Mouse (Mus musculus) T-helper 17 cell (primary cell): Measurements from ENCODE around the gene Chn2.

Source experiments
- in situ Hi-C, 2 experiments: fragments of 300-600 bp; cut with MboI, MseI; formaldehyde crosslinking; loops; 1 replicate in 1 of 2; 2 replicates in 1 of 2; pipeline ENCODE4 v1.15.1; 2025; ENCODE audit warnings: high pct_unique_total_duplicates in 2 of 2

Chn2 gene

DNA sequence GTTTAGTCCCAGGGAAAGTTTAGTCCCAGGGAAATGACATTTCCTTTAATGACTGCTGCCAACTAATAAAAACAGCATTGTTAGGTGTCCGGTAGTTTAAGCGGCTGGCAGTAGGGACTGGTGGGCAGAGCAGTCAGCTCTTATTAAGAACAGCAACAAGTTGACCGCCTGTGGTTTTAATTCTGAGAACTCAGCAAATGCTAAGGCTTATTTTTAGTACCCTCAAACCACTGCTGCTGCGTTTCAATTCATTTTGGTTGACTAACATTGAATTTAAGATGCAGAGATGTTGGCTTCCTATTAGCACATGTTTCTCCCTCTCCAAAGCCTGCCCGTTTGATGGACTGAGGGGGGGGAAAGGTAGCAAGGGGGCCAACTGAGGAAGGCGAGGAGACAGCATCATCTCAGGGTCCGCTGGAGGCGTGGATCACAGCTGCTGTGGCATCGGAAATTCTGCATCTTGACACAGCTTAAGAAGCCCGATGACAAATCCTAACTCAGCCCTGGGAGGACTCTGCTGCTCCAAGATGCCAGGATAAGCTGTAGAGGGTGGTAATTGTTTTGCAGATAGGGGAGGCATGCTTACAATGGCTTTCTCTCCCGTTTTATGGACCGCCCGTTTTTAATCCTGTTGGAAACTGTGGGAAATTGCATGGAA is 2.2 kb downstream of the Chn2 start:
- in situ Hi-C loops = no loop called here

GRCm38 (mm10) chr6:54042142-54042541 is 2.8 kb downstream of the Chn2 start:
- in situ Hi-C loops = no loop called here

GRCm38 (mm10) chr6:54043536-54043935 is 4.2 kb downstream of the Chn2 start:
- in situ Hi-C loops = no loop called here

GRCm38 (mm10) chr6:54045748-54046721 is 6.7 kb downstream of the Chn2 start:
- in situ Hi-C loops = no loop called here

GRCm38 (mm10) chr6:54046884-54047747 is 7.8 kb downstream of the Chn2 start:
- in situ Hi-C loops = no loop called here

GRCm38 (mm10) chr6:54048768-54049167 is 9.4 kb downstream of the Chn2 start:
- in situ Hi-C loops = no loop called here

- in situ Hi-C loops = no loop called here
These were observed 11.8 kb downstream of the Chn2 start for GRCm38 (mm10) chr6:54051173-54051572.

- in situ Hi-C loops = no loop called here
These were observed 12.8 kb downstream of the Chn2 start for GRCm38 (mm10) chr6:54052124-54052523.

DNA sequence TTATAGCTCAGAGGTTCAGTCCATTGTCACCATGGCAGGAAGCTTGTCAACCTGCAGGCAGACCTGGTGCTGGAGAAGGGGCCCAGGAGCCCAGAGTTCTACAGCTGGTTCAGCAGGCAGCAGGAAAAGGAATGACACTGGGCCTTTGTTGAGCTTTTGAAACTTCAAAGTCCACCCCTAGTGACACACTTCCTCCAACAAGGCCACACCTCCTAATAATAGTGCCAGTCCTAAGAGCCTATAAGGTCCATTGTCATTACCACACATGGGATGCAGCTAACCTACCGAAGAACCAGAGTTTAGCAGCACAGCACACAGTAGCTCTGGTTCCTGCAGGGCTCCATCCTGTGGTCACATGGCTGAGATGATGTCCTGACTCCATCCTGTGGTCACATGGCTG is 13.3 kb downstream of the Chn2 start:
- in situ Hi-C loops = no loop called here

DNA sequence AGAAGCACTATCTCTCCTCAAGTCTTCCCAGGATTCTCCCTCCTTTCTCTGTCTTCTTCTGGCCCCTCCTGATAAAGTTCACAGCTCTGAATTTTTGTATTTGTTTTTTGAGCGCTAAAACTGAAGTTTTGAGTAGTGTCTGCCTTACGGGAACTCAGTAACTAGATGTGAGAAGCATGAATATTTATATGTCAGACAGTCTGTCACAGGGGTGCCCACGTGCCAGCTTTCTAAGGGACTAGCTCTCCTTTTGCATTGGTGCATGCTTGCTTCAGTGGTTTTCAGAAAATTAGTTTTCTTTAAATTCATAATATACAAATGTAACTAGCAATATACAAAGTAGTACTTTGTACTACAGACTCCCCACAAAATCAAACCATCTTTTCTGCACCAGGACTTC is 14.0 kb downstream of the Chn2 start:
- in situ Hi-C loops = no loop called here

- in situ Hi-C loops = no loop called here
These were observed 16.0 kb downstream of the Chn2 start for GRCm38 (mm10) chr6:54055387-54055786.

DNA sequence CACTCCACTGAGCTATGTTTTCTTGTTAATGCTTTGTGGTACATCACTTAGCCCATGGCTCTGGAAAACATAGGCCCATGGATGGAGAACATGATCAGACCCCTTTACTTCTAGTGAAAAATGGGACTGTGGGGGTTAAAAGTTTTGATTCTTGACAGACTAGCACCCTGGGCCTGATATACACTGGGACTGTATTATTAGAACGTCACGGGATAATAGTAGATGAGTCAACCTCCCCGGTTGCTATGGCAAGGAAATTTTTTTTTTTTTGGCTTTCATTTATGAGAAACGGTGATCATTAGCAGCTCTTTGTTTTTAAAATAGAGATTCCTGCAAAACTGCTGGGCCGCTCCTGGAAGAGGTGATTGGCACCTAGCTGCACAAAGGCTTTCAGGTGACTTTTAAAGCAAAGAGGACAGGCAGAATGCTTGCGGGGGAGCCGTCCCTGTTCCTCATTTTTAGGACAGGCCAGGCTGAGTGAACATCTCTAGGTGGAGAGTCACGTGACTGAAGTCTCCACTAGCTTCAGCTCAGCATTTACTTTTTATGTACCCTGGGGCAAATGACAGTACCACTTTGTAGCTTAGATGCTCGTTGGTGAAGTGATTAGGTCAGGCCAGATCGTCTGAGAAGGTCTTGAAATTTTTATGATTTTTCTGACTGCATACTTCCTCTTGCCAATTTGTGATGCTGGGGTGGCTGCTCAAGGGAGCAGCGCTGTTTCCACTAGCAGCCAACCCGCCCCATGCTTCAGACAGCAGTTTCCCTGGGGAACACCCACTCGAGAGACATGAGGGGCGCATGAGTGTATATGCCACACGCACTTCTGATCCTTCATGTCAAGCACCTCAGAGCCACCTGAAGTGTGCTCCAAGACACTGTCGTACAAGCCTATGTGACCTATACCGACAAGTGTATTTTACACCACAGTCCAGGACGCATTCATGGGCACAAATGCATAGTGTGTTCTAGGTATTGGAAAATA is 17.5 kb downstream of the Chn2 start:
- in situ Hi-C loops = no loop called here

- in situ Hi-C loops = no loop called here
These were observed 18.3 kb downstream of the Chn2 start for GRCm38 (mm10) chr6:54057661-54058060.

- in situ Hi-C loops = no loop called here
These were observed 19.5 kb downstream of the Chn2 start for GRCm38 (mm10) chr6:54058837-54059236.

DNA sequence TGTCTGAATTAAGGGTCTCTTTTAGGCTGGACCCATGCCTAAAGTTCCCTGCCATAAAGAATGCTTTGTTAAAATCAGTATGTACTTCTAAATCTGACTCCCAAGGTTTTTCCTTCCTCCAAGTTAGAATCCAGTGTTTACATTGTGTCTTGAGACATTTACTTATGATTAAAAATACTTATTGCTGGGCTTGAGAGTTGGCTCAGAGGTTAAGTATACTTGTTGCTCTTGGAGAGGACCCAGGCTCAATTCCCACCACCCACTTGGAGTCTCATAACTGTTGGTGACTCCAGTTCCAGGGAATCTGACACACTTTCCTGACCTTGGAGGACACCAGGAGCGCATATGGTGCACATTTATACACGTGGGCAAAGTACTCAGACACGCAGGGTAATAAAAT is 20.9 kb downstream of the Chn2 start:
- in situ Hi-C loops = no loop called here

- in situ Hi-C loops = no loop called here
These were observed 22.0 kb downstream of the Chn2 start for GRCm38 (mm10) chr6:54061375-54061774.

DNA sequence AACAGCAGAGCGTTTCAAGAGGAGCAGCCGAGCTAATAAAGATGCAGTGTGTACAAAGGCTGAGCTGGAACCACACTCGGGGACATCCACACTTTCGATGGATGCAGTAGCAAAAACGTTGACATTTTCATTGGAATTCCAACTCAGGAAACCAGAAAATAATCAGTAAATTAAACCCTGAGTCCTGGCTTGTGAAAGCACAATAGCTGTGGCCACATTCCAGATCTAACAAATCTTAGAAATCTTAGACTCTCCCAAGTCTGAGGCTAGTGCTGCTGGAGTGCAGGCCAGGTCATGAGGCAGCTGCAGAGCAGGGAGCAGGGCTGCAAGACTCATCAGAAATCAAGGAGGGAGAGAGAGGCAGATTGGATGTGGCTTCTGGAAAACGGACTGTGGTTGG is 24.5 kb downstream of the Chn2 start:
- in situ Hi-C loops = no loop called here

GRCm38 (mm10) chr6:54067380-54067779 is 28.0 kb downstream of the Chn2 start:
- in situ Hi-C loops = no loop called here

GRCm38 (mm10) chr6:54068882-54069281 is 29.5 kb downstream of the Chn2 start:
- in situ Hi-C loops = no loop called here

DNA sequence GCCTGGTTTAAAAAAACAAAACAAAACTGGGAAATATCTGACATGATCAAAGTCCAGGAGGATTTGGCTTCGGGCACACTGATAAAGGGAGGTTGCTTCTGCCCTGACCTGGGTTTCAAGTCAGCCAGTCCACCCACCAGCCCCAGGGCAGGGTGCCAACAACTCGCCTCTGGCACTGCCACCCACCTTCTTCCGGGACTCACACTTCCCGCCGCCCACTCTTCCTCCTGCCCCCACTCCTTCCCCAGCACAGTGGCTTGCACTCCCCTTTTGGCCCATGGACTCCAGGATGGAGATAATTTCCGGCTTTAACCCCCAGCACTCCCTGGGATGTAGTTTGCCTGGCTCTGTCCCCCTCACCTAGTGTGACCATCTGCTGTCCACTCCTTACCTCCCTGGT is 31.4 kb downstream of the Chn2 start:
- in situ Hi-C loops = no loop called here

GRCm38 (mm10) chr6:54071478-54071877 is 32.1 kb downstream of the Chn2 start:
- in situ Hi-C loops = no loop called here
